Mouse (Mus musculus) c-Kit-negative CD71-positive TER-119-positive erythroid progenitor cells, embryonic 14.5 days (primary cell): Measurements from ENCODE around the gene Cox14.
A peak's percentile ranks its signal among the peaks of the same experiment; 100 is the strongest.

Experiments used
- DNase-seq: peaks from one replicate; pipeline ENCODE4 v3.0.0-alpha.2; 2013; ENCODE audit warnings: low read depth, low spot score

Cox14 gene

DNA sequence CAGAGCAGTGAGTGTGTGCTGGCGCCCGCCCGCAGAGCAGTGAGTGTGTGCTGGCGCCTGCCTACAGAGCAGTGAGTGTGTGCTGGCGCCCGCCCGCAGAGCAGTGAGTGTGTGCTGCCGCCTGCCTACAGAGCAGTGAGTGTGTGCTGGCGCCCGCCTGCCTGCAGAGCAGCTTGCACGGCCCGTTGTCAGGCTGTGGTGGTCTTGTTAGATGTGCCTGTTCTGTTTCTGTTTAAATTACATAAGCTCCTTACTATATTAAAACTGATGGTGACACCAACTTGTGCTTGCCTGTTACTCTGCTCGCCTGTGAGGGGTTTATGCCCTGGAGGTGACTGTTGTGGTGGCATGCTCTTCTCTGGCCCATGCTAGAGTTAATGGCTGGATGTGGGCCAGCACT is 17.2 kb upstream of the Cox14 start:
- no peak for DNase-seq

DNA sequence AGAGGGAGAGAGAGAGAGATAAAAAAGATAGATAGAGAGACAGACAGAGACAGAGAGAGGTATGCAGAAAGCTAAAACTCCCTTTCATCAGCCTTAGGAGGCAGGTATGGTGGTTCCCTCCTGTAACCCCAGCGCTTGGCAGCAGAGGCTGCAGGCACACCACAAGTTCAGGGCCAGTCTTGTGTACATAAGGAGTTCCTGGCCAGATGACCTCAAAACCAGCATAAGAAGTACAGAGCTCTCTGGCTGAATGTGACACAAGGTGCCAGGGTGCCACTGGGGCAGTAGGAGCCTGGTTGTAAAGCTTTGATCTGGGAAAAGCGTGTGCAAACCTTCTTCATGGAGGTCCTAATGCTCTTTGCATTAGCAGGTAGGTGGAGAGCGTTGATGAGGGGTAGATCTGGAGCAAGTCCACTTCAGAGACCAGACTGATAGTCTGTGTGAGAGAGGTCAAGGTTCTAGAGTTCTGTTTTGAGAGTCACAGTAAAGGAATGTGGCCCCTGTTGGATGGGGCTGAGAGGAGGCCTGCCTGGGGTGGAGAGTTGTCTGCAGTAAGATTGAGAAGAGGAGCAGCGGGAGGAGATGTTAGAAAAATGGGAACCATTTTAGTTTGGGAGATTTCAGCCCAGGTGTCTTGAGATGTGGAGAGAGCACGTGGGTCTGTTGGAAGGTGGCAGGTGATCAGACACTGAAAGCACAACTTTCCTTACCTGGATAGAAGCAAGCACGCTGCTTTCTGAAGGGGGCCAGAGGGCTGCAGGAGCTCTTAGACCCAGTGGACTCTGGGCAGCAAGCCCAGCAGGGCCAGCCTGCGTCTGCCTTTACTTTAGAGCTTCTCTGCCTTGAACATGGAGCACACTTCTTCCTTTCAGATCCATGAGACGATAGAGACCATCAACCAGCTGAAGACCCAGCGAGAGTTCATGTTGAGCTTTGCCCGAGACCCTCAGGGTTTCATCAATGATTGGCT is 14.9 kb upstream of the Cox14 start:
- no peak for DNase-seq

DNA sequence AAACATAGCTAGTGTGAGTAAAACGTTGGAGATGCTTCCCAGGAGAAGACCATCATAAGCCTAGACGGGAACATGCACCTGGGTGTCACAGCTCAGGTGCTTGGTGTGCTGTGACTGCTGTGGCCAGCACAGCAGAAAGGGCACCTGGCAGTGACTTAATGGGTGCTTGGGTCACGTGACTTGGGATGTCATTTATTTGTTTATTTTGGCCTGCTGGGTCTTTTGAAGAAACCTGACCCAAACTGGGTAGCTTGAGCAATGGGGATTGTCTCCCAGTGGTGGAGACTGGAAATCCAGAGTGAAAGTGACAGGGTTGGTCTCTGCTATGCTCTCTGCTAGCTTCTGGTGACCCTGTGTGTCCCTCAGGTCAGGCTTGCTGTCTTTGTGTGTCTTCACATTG is 13.9 kb upstream of the Cox14 start:
- DNase-seq: no peak

DNA sequence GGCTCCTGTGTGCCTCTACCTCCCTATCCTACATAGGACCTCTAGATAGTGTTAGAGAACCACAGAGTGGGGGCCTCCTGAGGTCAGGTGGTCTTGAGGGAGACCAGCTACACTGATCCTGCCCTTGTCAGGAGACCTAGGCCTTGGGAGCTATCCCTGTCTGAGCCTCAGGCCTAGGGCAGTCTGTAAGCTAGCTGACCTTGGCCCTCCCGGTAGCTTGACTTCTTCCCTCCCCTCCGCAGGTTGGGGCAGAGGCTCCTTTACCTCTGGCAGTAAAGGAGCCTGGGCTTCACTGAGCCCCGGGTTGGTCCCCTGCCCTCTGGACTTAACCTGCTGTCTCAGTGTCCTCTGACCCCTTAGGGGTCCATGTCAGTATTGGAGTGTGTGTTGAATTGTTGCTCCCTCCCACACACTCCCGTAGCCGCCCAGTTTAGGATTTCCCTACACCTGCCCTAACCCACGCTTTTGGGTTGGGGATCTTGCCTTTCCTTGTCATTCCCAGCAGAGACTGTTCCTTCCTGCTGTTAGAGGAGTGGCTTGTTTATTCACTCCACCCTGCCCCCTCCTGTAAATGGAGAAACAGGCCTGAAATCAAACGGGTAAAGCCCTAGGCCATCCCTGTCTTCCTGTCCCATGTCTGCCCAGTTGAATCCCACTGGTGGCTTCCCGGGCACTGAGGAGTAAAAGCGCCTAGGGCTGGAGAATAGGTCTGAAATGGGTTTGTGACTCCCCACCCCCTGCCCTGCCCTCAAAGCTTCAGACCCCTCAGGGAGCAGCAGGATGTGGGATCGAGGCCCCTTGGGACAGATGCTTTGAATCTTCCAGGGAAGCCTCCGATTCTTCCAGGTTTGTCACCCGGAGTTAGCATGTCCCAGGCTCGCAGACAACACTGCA is 12.5 kb upstream of the Cox14 start:
- DNase-seq: no peak

DNA sequence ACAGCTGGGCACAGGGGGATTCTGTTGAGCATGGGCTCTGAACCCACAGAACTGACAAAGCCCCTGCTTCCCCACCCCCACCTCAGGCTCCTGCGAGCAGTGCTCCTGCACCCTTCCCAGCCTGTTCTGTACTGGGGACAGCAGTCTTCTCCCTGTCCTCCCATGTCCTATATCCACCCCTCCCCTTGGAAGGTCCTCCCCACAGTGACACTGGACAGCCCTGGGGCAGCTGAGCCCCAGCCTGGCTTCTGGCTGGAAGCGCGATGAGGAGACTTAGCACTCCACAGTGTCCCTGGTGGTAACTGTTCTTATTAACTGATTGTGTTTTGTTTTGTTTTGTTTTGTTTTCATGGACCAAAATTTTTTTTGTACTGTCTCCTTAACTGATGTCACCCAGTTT is 11.8 kb upstream of the Cox14 start:
- no peak for DNase-seq

DNA sequence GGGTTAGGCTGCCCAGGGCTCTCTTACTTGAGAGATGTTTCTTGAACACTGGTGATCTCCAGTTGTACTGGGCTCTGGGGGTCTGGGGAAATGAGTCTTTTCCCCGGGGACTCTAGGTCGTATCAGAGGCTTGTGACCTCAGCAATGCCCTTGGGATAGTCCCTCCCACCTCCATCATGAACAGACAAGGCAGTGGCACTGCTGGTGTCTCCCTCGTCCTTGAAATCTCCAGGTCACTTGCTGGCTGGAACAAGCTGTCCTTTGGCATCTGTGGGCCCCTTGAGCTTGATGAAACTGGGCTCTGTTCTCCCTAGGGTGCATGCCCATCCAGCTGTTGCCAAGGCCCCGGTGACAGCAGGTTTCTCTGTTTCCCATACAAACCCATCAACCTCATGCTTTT is 11.2 kb upstream of the Cox14 start:
- DNase-seq: no peak

DNA sequence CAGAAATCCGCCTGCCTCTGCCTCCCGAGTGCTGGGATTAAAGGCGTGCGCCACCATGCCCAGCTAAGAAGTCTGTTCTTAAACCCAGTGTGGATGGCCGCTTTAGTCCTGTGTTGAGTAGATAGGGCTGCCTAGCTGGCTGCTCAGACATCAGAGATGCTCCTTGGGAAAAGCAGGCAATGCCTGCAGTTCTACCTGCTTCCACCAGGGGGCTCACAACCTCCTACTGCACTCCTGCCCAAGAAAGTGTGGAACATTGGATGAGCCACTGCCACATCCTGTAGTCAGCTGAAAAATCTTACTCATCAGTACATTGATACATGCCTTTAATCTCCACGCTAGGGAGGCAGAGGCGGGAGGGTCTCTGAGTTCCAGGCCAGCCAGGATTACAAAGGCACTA is 10.6 kb upstream of the Cox14 start:
- peak; percentile 49 for DNase-seq

DNA sequence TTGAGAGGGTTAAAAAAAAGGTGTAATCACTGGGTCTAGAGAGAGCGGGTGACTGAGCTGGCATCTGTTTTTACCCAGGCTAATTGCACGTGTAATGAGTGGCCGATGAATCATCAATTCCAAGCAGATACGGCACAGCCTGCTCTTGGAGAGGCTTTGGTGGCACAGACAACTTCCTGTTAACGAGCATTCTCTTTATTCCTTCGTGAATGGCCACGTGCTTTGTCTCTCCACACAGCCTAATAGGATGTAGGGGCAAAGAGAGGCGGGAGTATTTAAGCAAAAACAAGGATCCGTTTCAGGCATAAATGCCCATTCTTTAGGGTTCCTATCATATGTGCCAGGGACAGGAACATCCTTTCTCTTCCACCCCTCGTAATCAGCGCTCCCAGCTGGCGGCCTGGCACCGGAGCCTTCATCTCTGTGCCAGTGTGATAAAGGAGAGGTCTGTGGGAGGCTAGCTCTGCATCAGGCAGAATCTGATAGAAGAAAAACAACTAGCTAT is 10.0 kb upstream of the Cox14 start:
- no peak for DNase-seq

DNA sequence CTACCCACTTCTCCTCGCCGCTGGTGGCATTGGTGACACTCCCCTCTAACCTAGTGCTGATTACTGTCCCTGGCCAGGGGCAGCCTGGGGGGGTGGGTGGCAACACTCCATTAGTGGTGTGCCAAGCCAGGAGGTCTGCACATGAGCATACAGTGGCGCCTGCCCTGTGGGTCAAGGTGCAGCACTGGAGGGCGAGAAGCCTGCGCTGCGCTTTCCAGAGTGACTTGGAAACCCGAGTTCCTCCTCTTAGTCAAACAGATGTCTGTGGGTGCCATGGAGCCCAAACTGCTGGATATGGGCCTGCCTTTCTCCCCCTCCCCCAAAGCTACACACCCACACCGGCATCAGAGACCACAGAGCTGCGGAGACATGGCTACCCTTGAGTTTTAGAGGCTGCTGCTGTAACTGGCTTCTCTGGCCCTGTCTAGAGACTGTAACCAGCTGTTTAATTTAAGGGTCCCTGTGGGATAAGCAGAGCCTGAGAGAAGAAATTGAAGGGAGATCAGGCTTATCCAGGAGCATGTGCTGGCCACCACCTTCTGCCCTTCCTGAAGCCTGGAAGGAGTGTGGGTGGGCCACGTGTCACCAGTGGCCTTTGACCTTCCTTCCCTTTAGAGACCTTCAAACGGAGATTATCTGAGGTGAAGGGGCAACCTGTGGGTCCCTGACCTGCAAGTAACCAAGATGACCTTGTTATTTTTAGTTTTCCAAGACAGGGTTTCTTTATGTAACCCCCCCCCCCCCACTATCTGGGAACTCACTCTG is 9.3 kb upstream of the Cox14 start:
- DNase-seq: no peak

DNA sequence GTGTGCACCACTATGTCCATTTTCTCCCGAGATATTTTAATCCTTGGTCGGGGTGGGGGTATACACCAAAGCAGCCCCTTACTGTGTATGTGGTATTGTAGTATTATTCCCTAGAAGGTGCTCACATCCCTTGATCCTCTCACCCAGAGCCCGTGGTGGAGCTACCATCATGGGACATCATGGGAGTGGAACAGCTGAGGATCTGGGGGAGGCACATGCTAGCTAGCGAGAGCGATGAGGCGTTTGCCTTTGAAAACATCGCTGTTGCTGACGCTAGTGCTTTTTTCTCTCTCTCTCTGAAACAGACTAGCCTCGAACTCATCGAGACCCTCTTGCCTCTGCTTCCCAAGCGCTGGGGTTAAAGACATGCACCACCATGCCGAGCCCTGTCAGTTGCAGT is 8.6 kb upstream of the Cox14 start:
- no peak for DNase-seq

DNA sequence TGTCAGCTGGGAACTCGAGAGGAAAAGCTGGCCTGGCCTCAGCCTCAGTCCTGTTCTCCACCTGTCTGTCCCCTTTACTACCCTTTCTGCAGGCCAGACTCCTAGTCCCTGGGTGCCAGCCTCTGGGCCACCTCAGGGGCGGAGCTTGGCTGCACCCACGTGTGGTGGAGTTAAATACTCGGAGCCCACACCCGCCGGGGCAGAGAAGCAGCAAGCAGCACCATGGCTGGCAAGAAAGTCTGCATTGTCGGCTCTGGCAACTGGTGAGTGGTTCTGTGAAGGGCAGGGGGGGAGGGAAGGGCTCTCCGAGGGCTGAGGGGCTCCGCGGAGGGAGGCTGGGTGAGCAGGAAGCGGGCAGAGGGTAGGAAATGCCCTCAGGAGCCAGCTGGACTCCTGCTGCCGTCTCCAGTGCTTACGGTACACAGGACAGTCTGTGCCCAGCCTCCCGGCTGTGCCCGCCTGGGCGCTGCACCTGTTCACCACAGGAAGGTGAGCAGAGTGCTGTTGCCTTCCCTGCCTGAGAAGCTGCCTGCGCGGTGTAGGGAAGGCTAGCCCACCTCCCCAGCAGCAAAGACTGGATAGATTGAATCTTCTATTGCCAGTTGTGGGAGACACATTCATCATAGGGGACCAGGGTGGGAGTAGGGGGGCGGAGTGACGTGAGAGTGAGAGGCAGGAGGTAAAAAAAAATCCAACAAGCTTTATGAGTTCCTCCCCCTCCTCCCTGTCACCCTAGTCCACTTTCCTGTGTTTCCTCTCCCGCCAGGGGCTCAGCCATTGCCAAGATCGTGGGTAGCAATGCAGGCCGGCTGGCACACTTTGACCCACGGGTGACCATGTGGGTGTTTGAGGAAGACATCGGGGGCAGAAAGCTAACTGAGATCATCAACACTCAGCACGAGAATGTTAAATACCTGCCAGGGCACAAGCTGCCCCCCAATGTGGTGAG is 7.8 kb upstream of the Cox14 start, which contains the start of gene Gpd1:
TSS of gene Gpd1 (plus strand) at position 130 of the 949 bp plus-strand sequence.
- no peak for DNase-seq

DNA sequence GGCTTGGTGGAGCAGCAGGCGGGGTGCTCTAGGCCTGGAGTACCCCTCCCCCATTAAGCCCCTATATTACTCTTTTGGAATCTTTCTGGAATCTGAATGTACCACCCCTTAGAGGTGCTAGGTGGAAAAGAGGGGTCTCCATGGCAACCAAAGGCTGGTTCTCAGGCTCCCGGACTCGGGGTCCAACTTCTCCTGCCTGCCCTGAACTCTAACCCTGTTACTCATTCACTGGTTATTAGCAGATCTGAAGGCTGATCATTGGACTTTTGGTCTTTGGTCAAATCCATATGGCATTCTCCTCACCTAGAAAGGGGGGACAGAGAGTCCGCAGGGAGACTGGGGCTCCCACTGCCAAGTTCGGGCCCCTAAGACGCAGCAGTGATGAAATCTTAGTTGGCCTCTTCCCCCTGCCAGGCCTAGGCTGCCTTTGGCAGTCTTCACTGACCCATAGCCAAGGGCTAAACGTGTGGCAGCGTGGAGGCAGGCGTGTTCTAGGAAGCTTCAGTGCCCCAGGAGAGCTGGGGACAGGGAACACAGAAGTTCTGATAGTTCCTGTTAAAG is 6.9 kb upstream of the Cox14 start:
- no peak for DNase-seq

DNA sequence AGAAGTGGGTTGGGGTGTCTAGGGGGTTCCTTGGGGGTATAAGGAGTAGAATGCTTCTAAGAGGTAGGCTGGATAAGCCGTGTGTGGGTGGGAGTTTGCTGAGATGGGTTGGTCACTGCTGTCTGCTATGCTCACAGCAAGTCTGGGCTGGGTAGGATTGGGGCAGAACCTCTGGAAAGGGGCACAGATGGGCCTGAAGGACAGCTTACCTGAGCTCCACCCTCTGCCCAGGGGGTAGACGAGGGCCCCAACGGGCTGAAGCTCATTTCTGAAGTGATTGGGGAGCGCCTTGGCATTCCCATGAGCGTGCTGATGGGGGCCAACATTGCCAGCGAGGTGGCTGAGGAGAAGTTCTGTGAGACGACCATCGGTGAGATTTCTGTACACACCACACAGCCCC is 5.6 kb upstream of the Cox14 start:
- DNase-seq: no peak

DNA sequence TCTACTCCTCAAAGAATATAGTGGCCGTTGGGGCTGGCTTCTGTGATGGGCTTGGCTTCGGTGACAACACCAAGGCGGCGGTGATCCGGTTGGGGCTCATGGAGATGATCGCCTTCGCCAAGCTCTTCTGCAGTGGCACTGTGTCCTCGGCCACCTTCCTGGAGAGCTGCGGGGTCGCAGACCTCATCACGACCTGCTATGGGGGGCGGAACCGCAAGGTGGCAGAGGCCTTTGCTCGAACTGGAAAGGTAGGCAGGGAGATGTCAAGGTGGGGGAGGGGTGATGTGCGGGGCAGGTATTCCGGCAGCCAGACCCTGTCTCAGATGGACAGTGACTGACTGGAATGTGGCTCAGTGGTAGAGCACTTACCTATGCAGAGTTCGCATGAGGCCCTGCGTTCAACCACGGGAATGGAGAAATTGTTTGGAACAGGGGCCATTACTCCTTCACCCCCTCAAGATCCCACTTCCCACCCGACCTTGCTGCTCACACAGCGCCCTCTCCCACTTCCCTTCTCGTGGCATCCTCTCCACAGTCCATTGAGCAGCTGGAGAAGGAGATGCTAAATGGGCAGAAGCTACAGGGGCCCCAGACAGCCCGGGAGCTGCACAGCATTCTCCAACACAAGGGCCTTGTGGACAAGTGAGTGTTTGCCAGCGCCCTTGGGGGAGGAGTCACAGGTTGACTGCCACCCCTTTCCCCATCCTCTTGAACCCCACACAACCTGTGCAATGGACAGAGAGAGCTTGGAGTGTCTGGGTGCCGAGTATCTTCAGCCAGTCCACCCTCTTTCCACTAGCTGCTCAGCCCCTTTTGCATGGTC is 3.3 kb upstream of the Cox14 start:
- no peak for DNase-seq

DNA sequence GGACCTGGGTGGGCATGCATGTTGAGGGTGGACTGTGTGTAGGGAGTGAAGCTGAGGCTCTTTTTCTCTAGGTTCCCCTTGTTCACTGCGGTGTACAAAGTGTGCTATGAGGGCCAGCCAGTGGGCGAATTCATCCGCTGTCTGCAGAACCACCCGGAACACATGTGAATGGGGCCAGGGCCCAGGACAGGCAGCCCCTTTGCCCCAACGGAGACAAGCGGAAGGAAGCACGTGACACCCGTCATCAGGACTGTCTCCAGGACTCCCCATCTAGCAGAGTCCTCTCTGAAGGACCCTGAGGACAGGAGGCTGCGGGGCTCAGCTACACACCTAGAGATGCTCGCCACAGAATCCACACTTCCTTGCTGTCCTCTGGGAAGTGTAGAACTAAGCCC is 2.3 kb upstream of the Cox14 start:
- DNase-seq: no peak

DNA sequence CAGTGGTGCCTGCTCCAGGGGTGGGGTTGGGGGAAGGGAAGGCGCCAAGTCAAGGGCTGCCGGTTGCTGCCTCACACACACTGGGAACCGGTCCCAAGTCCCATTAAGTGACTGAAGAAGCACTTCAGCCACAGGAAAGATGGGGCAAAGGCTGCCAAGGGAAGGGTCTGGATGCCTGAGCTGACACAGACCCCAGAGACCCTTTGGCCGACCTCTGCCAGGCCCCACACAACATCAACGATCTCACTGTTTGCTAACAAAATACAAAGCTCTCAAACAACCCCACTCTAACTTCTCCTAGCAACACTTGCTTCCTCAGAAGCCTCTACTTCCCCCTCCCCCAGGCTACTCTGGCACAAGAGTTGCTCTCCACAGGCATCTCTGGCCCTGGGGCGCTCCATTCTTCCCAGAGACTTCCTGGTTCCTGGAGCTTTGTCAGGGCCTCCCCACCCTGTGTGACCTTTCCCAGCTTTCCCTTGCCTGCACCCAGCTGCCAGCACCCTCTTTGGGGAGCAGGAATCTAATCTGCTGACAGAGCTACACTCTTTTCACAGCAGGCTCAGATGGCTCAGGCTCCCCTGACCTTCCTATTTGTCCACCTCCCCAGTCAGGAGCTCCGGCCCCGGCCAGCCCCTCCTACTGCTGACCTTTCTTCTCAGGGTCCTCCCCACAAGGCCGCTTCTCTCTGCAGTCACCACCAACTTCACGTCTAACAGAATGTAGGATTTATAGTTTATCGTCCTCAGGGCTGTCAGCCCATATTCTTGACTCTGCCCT is 1.7 kb upstream of the Cox14 start:
- DNase-seq: no peak

DNA sequence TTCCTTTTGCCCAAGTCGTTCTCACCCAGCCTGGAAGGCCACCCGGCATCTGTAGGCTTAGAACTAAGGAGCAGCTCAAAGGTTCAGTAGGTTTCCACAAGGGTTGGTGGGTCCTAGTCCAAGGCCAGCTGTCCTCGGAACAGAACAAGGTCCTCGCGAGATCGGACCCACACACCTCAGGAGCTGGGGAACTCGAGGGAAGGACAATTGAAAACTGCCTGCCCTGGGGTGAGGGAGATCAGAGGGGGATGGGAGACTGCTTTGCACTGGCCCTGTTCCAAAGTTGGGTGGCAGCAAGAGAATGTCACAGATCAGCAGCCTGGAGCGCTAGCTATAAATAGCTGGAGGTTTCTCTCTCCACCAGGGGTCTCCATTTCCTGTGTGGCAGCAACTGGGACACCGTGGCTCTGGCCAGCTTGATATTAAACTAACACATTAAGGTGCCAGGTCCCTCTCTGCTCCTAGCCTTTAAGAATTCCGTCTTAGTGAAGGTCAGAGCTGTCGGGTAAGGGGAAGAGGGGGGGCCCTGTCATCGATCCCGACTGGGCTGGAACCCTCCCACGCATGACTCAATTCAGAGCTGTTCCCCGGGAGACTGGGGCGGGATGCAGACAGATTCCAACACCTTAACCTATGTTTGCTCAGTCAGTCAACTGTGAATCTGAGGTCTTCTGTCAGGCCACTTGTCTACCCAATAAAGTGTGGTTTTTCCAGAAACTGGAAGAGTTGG is 961 bp upstream of the Cox14 start:
- DNase-seq: no peak

DNA sequence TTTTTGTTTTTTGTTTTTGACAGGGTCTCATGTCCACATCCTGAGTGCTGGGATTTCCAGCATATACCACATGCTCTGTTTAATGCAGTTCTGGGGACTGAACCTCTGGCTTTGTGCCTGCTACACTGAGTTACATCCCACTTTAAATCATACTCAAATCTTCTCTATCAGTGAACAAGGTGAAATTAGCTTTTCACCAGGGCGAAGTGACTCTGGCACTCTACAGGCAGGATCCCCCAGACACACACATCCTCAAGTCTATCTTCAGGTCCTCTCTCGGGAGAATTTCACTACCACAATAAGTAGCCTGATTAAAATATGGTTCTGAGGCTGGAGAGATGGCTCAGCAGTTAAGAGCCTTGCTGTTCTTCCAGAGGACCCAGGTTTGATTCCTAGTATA is 1.1 kb downstream of the Cox14 start:
- DNase-seq: no peak
